19 mouse cellular contexts compared by ENCODE assay signal in genomic region chr8:128404876-128405275, GRCm38 (mm10). TPM values are rescaled to one million over a fixed set of nuclear protein-coding genes. Genes with fewer than 3 reads are reported as not detected.
A peak's percentile ranks its signal among the peaks of the same experiment; 100 is the strongest.
DNase-seq lines count a peak whose midpoint lies in the region; ATAC-seq and TF ChIP-seq lines count a peak whose summit lies in the region.
"Had no signal": no experiment of that assay in that cellular context is flagged by ENCODE, and none has a peak within 500 bp of the region (broad histone marks: within the 10 kb centered on the region; RNA-seq: fewer than 3 reads in every experiment).

No protein-coding gene starts in this region.

- DNase-seq in cerebellum, postnatal 14 days, result peak; percentile 8 to 19
- DNase-seq in cerebellum, adult 18-20 months, result no peak
- DNase-seq in kidney, adult 2 months, result peak; percentile 66
- DNase-seq in lung, postnatal 36 days, result peak; percentile 35
- no peak for DNase-seq in lung, postnatal 10 days
- peak; percentile 37 for DNase-seq in brain, embryonic 14.5 days (ENCODE audit: low read depth)
- no peak for DNase-seq in midbrain, embryonic 14.5 days
- DNase-seq: B cell, adult 2 months; cerebellum, adult 11 months; heart, adult 2 months; heart, postnatal 14 days; thymus, postnatal 14 days had no signal

- H3K4me1 ChIP-seq in kidney, adult 2 months (ENCODE audit: control insufficient read depth, insufficient read depth, low read length), result peaks cover 5% of the 10 kb centered on the region; the same call in 1 of the 2 replicates
- no peaks in the 10 kb centered on the region for H3K4me1 ChIP-seq in kidney, embryonic 16.5 days (ENCODE audit: insufficient read depth, low read length)
- no peaks in the 10 kb centered on the region for H3K4me1 ChIP-seq in midbrain, embryonic 14.5 days (ENCODE audit: control insufficient read depth, insufficient read depth, low read length)
- H3K4me1 ChIP-seq: midbrain, embryonic 10.5 days; stomach, embryonic 15.5 days had no signal

- H3K9me3 ChIP-seq in kidney, embryonic 16.5 days (ENCODE audit: low read length), result no peaks in the 10 kb centered on the region
- H3K9me3 ChIP-seq in midbrain, embryonic 14.5 days (ENCODE audit: control insufficient read depth, low read length), result no peaks in the 10 kb centered on the region
- H3K9me3 ChIP-seq: limb, embryonic 13.5 days; midbrain, embryonic 10.5 days; stomach, embryonic 15.5 days had no signal

- 29% methylated on average over 2 of the region's 2 CpGs for WGBS in kidney, adult 2 months
- WGBS in kidney, embryonic 16.5 days, result 68% methylated on average over 2 of the region's 2 CpGs
- WGBS in midbrain, embryonic 14.5 days, result 64% methylated on average over 2 of the region's 2 CpGs

- H3K27ac ChIP-seq in kidney, adult 2 months (ENCODE audit: insufficient read depth, low read depth, low read length), result no peak overlapping the region
- no peak overlapping the region for H3K27ac ChIP-seq in kidney, embryonic 16.5 days (ENCODE audit: low read length)
- no peak overlapping the region for H3K27ac ChIP-seq in midbrain, embryonic 14.5 days (replicated peaks; ENCODE audit: low read depth, low read length)
- H3K27ac ChIP-seq: heart, adult 2 months; hindbrain, embryonic 14.5 days; limb, embryonic 13.5 days; midbrain, embryonic 10.5 days; stomach, embryonic 15.5 days had no signal

- no peaks in the 10 kb centered on the region for H3K36me3 ChIP-seq in kidney, adult 2 months (ENCODE audit: control insufficient read depth, insufficient read depth, low read length)
- no peaks in the 10 kb centered on the region for H3K36me3 ChIP-seq in kidney, embryonic 16.5 days (ENCODE audit: insufficient read depth, low read length)
- no peaks in the 10 kb centered on the region for H3K36me3 ChIP-seq in midbrain, embryonic 14.5 days (ENCODE audit: control insufficient read depth, insufficient read depth, low read length)
- H3K36me3 ChIP-seq: limb, embryonic 13.5 days; midbrain, embryonic 10.5 days; stomach, embryonic 15.5 days had no signal

- no peaks in the 10 kb centered on the region for H3K27me3 ChIP-seq in kidney, adult 2 months (replicated peaks; ENCODE audit: control insufficient read depth, insufficient read depth, low read length)
- H3K27me3 ChIP-seq in kidney, embryonic 16.5 days (ENCODE audit: insufficient read depth, low read length), result no peaks in the 10 kb centered on the region
- no peaks in the 10 kb centered on the region for H3K27me3 ChIP-seq in midbrain, embryonic 14.5 days (ENCODE audit: control insufficient read depth, insufficient read depth, low read length)
- H3K27me3 ChIP-seq: limb, embryonic 13.5 days; stomach, embryonic 15.5 days had no signal

- H3K4me3 ChIP-seq in kidney, adult 2 months (ENCODE audit: insufficient read depth, low read depth, low read length), result no peak overlapping the region
- no peak overlapping the region for H3K4me3 ChIP-seq in kidney, embryonic 16.5 days (ENCODE audit: low read length)
- no peak overlapping the region for H3K4me3 ChIP-seq in midbrain, embryonic 14.5 days (replicated peaks; ENCODE audit: low read depth, low read length)
- H3K4me3 ChIP-seq: erythroblast, embryonic 14.5 days; heart, adult 2 months; limb, embryonic 13.5 days; midbrain, embryonic 10.5 days; stomach, embryonic 15.5 days had no signal

- ATAC-seq in kidney, embryonic 16.5 days (ENCODE audit: low FRiP score, low TSS enrichment), result no peak
- ATAC-seq in midbrain, embryonic 14.5 days (ENCODE audit: low FRiP score, low TSS enrichment), result no peak
- ATAC-seq: intestine, postnatal 0 days had no signal

- TF ChIP-seq POLR2A in kidney, adult 2 months (IDR thresholded peaks at IDR 0.05; ENCODE audit: low read depth, low read length), result no peak
- TF ChIP-seq POLR2A in brain, embryonic 14.5 days (IDR thresholded peaks at IDR 0.05; ENCODE audit: borderline replicate concordance, extremely low read depth, insufficient read depth, insufficient read length, poor library complexity, severe bottlenecking), result no peak

- H3K4me2 ChIP-seq in kidney, embryonic 16.5 days (replicated peaks; ENCODE audit: low read depth, low read length), result no peak overlapping the region
- H3K4me2 ChIP-seq in midbrain, embryonic 14.5 days (ENCODE audit: low read length), result no peak overlapping the region
- H3K4me2 ChIP-seq: hindbrain, embryonic 14.5 days; limb, embryonic 13.5 days; stomach, embryonic 15.5 days had no signal

- no peak overlapping the region for H3K9ac ChIP-seq in kidney, embryonic 16.5 days (replicated peaks; ENCODE audit: low read length)
- no peak overlapping the region for H3K9ac ChIP-seq in midbrain, embryonic 14.5 days (replicated peaks; ENCODE audit: low read length)
- H3K9ac ChIP-seq: hindbrain, embryonic 14.5 days; limb, embryonic 13.5 days; stomach, embryonic 15.5 days had no signal

- TF ChIP-seq CTCF in kidney, adult 2 months (conservative IDR thresholded peaks at IDR 0.05; ENCODE audit: insufficient read depth, insufficient read length, low read depth, low read length), result no peak
- no peak for TF ChIP-seq CTCF in brain, embryonic 14.5 days (IDR thresholded peaks at IDR 0.05; ENCODE audit: borderline replicate concordance, extremely low read depth, insufficient read depth, insufficient read length)

RNA-seq across cellular contexts. Expression of gene Nrp1, which starts 46.5 kb away (rescaled TPM):
- 46.1 and 54.3 TPM in 2 replicates for polyA plus RNA-seq in kidney, adult 2 months (2012; rRNA removed)
- 149 and 153 TPM in 2 replicates for polyA plus RNA-seq in kidney, embryonic 16.5 days (2015; fragmentation: Nextera tagmentation; extraction: Ambion mirVana)
- polyA plus RNA-seq in brain, embryonic 14.5 days (2012; rRNA removed), result 30.7 and 36.2 TPM in 2 replicates
- 53.8 and 61.7 TPM in 2 replicates for polyA plus RNA-seq in midbrain, embryonic 14.5 days (2014; fragmentation: Nextera tagmentation; extraction: Ambion mirVana)

Comparison
In these comparisons a context has a peak if more than half of its experiments do, and no peak if none do; other contexts are left out.
1. DNase-seq: peak in cerebellum, postnatal 14 days (2 of 2), kidney, adult 2 months (single experiment), lung, postnatal 36 days (single experiment) and brain, embryonic 14.5 days (single experiment); none in cerebellum, adult 18-20 months (0 of 2), lung, postnatal 10 days (single experiment) and midbrain, embryonic 14.5 days (single experiment).